Mouse (Mus musculus) gastrocnemius, postnatal 36 days (tissue): ENCODE data around the gene Phlda2. TPM values are rescaled to one million over a fixed set of nuclear protein-coding genes. Genes with fewer than 3 reads are reported as not detected.
"Not testable (repeated sequence)": the region's sequence is repeated elsewhere in the genome, so short reads cannot be mapped to it uniquely, and the experiment has no call there.

Experiments
- DNase-seq, 2 experiments: peaks; one replicate each; pipeline ENCODE4 v3.0.0; 2022
- intact Hi-C: fragments of 180-260 bp; cut with DNase I; formaldehyde crosslinking; loops from one replicate; pipeline ENCODE4 v1.15.1; 2025
- long read RNA-seq, 2 experiments: library from polyadenylated mRNA; stranded (forward); transcript quantifications; one replicate each; pipeline ENCODE4 v2.0.0; 2021
- total RNA-seq, 2 experiments: library from RNA; stranded (reverse); gene quantifications; 2 replicates each; pipeline ENCODE4 v1.2.3; 2021

Phlda2 gene
- not detected for total RNA-seq
- long read RNA-seq, experiment 1, result 0 reads
- long read RNA-seq, experiment 2, result 0 reads

- intact Hi-C loops, result no loop called here
- DNase-seq, result no peak
These were observed at the start of gene Phlda2 for GRCm38 (mm10) chr7:143502418-143503200. Gene Phlda2, minus strand, starts transcription at chr7:143503150.

GRCm38 (mm10) chr7:143549588-143550220, 46.8 kb upstream of the Phlda2 start:
- no peak for DNase-seq
- intact Hi-C loops, result no loop called here

- peak; percentile 94 to 100 for DNase-seq
- intact Hi-C loops, result no loop called here
These were observed 46.1 kb upstream of the Phlda2 start, which contains the start of gene Nap1l4 for GRCm38 (mm10) chr7:143548976-143549457. Gene Nap1l4, minus strand, starts transcription at chr7:143549106.

DNA sequence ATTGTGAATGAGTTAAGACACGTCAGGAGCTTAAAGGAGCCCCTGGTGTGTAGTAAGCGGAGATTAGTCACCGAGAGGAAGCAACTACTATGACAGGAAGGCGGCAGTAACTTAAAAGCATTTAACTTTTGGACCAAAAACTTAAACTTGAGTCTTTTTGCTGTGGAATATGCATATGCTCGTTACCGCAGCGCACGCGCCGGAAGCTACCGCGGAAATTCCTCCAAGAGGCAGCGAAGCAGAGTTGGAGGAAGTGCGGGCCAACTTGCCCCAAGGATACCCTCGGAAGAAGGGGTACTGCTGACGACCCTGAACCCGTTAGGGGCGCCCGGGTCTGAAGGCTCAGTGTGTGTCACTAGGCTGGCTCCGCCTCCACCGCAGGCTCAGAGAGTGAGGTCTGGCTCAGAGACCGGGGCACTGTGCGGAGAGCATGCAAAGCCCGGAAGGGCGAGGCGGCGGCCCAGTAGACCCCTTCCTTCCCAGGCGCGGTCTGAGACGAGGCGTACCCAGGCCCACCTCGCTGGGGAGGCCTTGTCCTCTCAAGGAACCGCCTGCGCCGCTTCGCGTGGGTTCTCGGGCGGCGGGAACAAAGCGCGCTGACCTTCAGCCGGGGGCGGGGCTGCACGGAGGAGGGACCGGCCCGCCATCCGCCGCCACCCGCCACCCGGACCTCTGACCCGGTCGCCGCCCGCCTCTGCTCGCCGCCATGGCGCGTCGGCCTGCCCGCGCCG, 45.4 kb upstream of the Phlda2 start:
- intact Hi-C loops, result no loop called here
- DNase-seq, result no peak

- intact Hi-C loops, result no loop called here
- no peak for DNase-seq
These were observed 43.6 kb upstream of the Phlda2 start for GRCm38 (mm10) chr7:143546554-143546953.

DNA sequence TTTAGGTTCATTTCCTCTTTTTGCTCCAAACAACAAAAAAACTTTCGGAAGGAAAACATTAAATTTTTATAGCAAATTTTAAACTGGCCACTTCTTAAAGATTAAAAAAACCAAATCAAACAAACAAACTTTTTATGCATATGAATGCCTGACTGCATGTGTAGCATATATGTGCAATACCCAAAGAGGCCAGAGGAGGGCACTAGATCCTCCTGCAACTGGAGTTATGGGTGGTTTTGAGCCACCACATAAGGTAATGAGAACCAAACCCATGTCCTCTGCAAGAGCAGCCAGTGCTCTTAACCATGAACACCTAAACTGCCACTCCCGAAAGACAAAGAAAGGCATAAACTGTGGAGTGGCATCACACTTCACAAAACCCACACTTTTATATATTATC, 41.4 kb upstream of the Phlda2 start:
- intact Hi-C loops, result no loop called here
- DNase-seq, result no peak

DNA sequence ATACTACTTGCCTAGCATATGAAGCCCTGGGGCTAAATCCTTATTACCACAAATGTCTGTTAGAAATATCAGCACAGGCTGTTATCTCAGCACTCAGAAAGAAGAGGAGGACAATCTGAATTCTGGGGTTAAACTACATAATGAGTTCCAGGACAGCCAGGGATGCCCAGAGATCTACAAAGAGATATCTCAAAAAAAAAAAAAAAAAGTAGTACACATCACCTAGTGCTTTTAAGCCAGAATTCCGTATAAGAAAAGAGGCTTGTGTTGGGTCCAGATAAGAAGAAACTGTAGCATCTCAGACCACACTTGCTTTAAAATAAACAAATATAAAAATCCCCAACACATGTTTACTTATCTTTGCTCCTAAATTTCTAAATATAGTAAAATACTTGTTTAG, 35.7 kb upstream of the Phlda2 start:
- intact Hi-C loops, result no loop called here
- no peak for DNase-seq

DNA sequence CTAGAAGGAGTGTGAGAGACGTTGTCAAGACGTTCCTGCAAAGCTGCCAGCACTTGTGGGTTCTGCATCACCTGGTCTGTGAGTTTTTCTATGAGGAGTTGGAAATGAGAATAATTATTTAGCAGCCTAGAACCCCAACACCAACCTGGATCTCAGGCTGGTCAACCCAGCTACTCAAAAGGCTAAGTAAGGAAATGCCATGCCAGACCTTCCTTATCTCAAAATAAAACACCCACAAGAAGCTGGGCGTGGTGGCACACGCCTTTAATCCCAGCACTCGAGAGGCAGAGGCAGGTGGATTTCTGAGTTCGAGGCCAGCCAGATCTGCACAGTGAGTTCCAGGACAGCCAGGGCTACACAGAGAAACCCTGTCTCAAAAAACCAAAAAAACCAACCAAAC, 35.3 kb upstream of the Phlda2 start:
- DNase-seq, intact Hi-C loops: not testable (repeated sequence)

DNA sequence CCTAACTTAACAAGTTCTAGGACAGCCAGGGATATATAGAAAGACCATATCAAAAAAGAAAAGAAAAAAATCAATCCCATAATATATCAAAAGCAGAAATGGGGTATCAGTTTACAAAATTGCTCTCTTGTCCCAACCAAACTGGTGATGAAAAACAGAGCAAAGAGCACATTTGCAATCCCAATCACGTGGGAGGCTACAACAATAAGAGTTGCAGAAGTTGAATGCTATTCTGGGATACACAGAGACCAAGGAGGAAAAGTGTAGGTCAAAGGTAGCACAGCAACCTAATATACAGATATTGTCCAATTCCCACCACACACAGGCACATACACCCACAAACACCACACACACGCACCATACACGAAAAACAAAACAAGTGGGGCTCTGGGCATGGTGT, 33.3 kb upstream of the Phlda2 start:
- intact Hi-C loops, result no loop called here
- no peak for DNase-seq

DNA sequence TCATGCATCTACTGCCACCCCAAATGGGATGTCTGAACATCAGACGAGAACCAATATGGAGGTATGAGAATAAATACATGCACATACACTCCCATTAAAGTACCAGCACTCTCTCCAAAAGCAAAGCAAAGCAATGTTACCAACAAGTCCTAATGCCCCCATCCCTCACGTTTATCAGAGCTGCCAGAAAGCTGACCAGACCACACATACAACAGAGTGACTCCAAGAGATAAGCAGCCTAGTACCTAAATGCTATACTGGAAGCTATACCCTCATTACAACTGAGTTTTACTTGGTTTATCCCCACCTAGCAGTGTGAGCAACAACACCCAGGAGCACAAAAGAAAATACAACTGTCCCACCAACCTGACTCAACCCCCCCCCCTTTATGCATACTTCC, 30.3 kb upstream of the Phlda2 start:
- intact Hi-C loops, result no loop called here
- DNase-seq, result no peak

DNA sequence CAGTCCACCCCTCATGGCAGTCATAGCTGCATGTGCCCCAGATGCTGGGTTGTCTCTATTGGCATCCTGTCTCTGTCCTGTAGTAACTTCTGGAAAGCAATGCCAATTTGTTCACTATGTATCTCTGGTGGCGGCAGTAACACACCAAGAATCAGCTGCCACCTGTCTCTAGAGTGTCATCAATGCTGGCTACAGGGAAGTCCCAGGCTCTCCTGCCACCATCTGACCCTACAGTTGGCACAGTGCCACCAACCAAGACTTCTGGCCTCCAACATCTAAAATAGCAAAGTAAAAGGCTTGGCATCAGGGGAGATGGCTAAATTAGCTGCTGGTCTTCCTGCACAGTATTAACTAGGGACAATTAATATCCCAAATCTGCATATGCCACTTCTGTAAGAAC, 29.5 kb upstream of the Phlda2 start:
- DNase-seq, result peak in 1 of 2 experiments; percentile 26
- intact Hi-C loops, result no loop called here

GRCm38 (mm10) chr7:143519333-143519732, 16.4 kb upstream of the Phlda2 start:
- intact Hi-C loops, result no loop called here
- DNase-seq, result no peak

DNA sequence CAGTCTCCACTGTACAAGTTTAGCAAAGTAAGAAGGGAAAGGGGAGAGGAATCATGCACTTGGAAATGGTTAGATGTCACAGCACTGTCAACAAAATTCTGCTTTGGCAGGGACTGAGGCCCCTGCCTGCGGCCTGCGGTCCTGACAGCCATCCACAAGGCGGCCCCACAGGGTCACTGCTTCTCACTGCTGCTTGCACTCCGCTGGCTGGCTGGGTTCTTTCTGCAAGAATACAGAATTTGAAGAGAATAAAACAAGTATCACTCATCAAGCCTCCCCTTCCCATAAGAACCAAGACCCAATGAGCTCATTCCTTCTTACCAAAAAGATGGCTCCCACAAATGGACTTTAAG, 11.4 kb upstream of the Phlda2 start:
- intact Hi-C loops, result no loop called here
- no peak for DNase-seq

GRCm38 (mm10) chr7:143513763-143514415, 10.9 kb upstream of the Phlda2 start:
- no peak for DNase-seq
- intact Hi-C loops, result no loop called here

DNA sequence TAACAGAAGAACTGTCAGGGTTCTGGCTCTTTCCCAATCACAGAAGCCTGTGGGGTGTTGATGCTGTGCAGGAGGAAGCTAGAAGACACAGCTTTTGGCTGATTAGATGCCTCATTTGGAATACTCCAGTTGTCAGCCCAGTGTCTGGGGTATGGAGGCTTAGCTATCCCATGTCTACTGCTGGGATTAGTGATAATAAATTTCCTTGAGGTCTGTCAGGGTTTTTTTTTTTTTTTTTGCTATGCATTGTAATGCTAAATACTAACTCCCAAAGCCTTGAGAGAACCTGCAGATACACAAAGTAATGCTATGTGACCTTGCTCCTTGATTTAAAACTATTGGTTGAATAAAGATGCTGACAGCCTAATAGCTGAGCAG, 8.4 kb upstream of the Phlda2 start:
- DNase-seq, result no peak
- intact Hi-C loops, result no loop called here

DNA sequence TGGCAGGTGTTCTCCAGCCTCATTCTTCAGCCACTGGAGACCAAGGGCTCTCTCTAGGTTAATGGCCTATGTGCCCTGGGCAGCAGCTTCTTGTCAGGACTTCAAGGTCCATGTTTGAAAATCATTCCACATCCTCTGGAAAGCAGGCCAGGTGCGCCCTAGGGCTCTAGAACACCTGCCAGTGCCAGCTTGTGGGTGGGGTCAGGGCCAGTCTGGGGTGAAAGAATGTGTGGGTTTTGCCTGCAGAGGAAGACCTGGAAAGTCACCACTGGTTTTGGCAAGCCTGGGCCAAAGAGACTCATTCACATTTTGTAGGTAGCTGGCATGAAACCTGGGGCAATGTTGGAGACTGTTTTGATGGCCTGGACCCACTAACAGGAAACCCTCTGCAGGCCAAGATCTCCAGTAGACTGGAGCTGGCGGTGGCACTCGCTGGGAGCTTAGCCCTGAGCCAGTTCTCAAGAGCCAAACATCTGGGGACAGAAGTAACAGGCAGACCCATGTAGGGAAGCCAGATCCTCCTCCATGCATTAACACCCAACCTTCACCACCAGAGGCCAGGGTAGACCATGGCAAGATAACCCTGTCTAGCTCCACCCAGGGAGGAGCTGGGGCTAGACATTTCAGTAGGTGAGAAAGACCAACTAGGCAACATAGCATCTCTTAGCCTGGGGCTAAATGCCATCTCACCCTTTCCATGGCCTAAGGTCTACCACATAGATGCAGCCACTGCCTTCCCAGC, 7.8 kb upstream of the Phlda2 start:
- no peak for DNase-seq
- intact Hi-C loops, result no loop called here

- intact Hi-C loops, result no loop called here
- DNase-seq, result no peak
These were observed 6.6 kb upstream of the Phlda2 start for GRCm38 (mm10) chr7:143509566-143509965.

GRCm38 (mm10) chr7:143506675-143507074, 3.7 kb upstream of the Phlda2 start:
- intact Hi-C loops, result loop anchor here (2.0 kb wide), 1 partner anchor 26 kb away; no protein-coding TSS in a partner anchor
- peak in 1 of 2 experiments; percentile 46 for DNase-seq

DNA sequence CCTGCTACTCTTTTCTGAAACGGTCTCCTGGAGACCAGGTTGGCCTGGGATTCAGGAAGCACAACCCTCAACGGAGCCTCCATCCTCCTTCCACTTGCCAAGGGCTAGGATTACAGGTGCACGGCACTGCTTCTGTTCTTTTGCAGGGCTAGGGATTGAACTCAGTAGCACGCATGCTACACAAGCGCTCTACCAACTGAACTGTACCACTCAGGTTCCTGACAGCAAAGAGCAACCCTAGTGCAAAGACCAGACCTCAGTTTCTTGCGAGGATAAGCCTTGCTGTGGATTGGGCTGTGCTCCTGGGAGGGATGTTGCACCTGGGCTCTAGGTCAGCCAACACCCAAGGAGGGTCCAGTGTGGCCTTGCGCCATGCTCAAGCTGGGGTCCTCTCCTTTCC, 3.3 kb upstream of the Phlda2 start:
- intact Hi-C loops, result loop anchor here (2.0 kb wide), 1 partner anchor 25 kb away; no protein-coding TSS in a partner anchor
- DNase-seq, result no peak

- DNase-seq, result peak; percentile 70 to 79
- intact Hi-C loops, result loop anchor here (2.0 kb wide), 1 partner anchor 25 kb away; no protein-coding TSS in a partner anchor
These were observed 2.9 kb upstream of the Phlda2 start for GRCm38 (mm10) chr7:143505823-143506222.
